Mouse (Mus musculus): ENCODE results near the gene Unc45a. TPM values are rescaled to one million over a fixed set of nuclear protein-coding genes. Genes with fewer than 3 reads are reported as not detected.

Gene Unc45a
- polyA plus RNA-seq, 1 experiment from 2014 or later, result 51.4 TPM

GRCm38 (mm10) chr7:80294764-80295648, 45.8 kb downstream of the Unc45a start:
- peak; percentile 28; the same call in 1 of the 2 replicates for ATAC-seq (ENCODE audit: insufficient number of reproducible peaks, low FRiP score, low TSS enrichment, low read depth)
- peaks cover 11% of the 10 kb centered on the region for H3K36me3 ChIP-seq
- 8% methylated on average over 37 of the region's 37 CpGs for WGBS

GRCm38 (mm10) chr7:80294062-80294763, 46.6 kb downstream of the Unc45a start, which contains the start of gene Prc1:
Prc1 (plus strand) TSS chr7:80294450.
- under 1% methylated on average over 52 of the region's 52 CpGs for WGBS
- ATAC-seq (ENCODE audit: insufficient number of reproducible peaks, low FRiP score, low TSS enrichment, low read depth), result peak; percentile 98
- peaks cover 10% of the 10 kb centered on the region for H3K36me3 ChIP-seq

More at GRCm38 (mm10) chr7:80294764-80295648, 45.8 kb downstream of the Unc45a start:
- Histone ChIP-seq H3K4me3 (peak overlapping the region; percentile 74), H3K9me3 (no peaks in the 10 kb centered on the region), H3K4me2 (peak overlapping the region; percentile 75), H3K27ac (peak overlapping the region; percentile 82), H3K4me1 (peaks cover 11% of the 10 kb centered on the region; the same call in 1 of the 2 replicates), H3K9ac (peak overlapping the region; percentile 39), H3K27me3 (no peaks in the 10 kb centered on the region)

GRCm38 (mm10) chr7:80287736-80288135, 53.1 kb downstream of the Unc45a start:
- WGBS, result 80% methylated on average over 10 of the region's 10 CpGs
- no peak overlapping the region for H3K4me3 ChIP-seq
- H3K27ac ChIP-seq, result no peak overlapping the region
- H3K36me3 ChIP-seq, result peaks cover 67% of the 10 kb centered on the region
- no peak overlapping the region for H3K4me2 ChIP-seq
- no peak overlapping the region for H3K9ac ChIP-seq
- H3K9me3 ChIP-seq, result no peaks in the 10 kb centered on the region
- H3K4me1 ChIP-seq, result no peaks in the 10 kb centered on the region
- ATAC-seq (ENCODE audit: insufficient number of reproducible peaks, low FRiP score, low TSS enrichment, low read depth), result no peak
- H3K27me3 ChIP-seq, result no peaks in the 10 kb centered on the region

More at GRCm38 (mm10) chr7:80294062-80294763, 46.6 kb downstream of the Unc45a start, which contains the start of gene Prc1:
- H3K27me3 ChIP-seq, result no peaks in the 10 kb centered on the region
- peak within 1 kb of the TSS; percentile 74 for H3K4me3 ChIP-seq
- H3K4me1 ChIP-seq, result peaks cover 11% of the 10 kb centered on the region; the same call in 1 of the 2 replicates
- H3K4me2 ChIP-seq, result peak within 1 kb of the TSS; percentile 75
- no peaks in the 10 kb centered on the region for H3K9me3 ChIP-seq
- H3K27ac ChIP-seq, result peak within 1 kb of the TSS; percentile 83
- H3K9ac ChIP-seq, result peak within 1 kb of the TSS; percentile 39

GRCm38 (mm10) chr7:80285725-80286124, 55.1 kb downstream of the Unc45a start:
- H3K36me3 ChIP-seq, result peaks cover 75% of the 10 kb centered on the region
- H3K4me2 ChIP-seq, result no peak overlapping the region
- no peaks in the 10 kb centered on the region for H3K4me1 ChIP-seq
- H3K4me3 ChIP-seq, result no peak overlapping the region
- H3K27me3 ChIP-seq, result no peaks in the 10 kb centered on the region
- no peak overlapping the region for H3K9ac ChIP-seq
- no peaks in the 10 kb centered on the region for H3K9me3 ChIP-seq
- WGBS, result 91% methylated on average over 6 of the region's 6 CpGs
- H3K27ac ChIP-seq, result no peak overlapping the region
- ATAC-seq (ENCODE audit: insufficient number of reproducible peaks, low FRiP score, low TSS enrichment, low read depth), result no peak

- 85% methylated on average over 5 of the region's 5 CpGs for WGBS
- H3K27me3 ChIP-seq, result no peaks in the 10 kb centered on the region
- no peaks in the 10 kb centered on the region for H3K4me1 ChIP-seq
- H3K27ac ChIP-seq, result no peak overlapping the region
- H3K9me3 ChIP-seq, result no peaks in the 10 kb centered on the region
- no peak overlapping the region for H3K4me2 ChIP-seq
- no peak overlapping the region for H3K4me3 ChIP-seq
- H3K9ac ChIP-seq, result no peak overlapping the region
- peaks cover 75% of the 10 kb centered on the region for H3K36me3 ChIP-seq
- no peak for ATAC-seq (ENCODE audit: insufficient number of reproducible peaks, low FRiP score, low TSS enrichment, low read depth)
Measured at GRCm38 (mm10) chr7:80284391-80284790, 56.4 kb downstream of the Unc45a start.

- Histone ChIP-seq H3K9me3 (no peaks in the 10 kb centered on the region), H3K4me3 (no peak overlapping the region), H3K4me1 (no peaks in the 10 kb centered on the region), H3K9ac (no peak overlapping the region), H3K27ac (no peak overlapping the region), H3K36me3 (peaks cover 78% of the 10 kb centered on the region), H3K27me3 (no peaks in the 10 kb centered on the region), H3K4me2 (no peak overlapping the region)
- WGBS, result 86% methylated on average over 3 of the region's 3 CpGs
- ATAC-seq (ENCODE audit: insufficient number of reproducible peaks, low FRiP score, low TSS enrichment, low read depth), result no peak
Measured at GRCm38 (mm10) chr7:80283226-80283918, 57.4 kb downstream of the Unc45a start.

GRCm38 (mm10) chr7:80281646-80282045, 59.2 kb downstream of the Unc45a start:
- Histone ChIP-seq H3K36me3 (peaks cover 78% of the 10 kb centered on the region), H3K9ac (no peak overlapping the region), H3K4me3 (no peak overlapping the region), H3K9me3 (no peaks in the 10 kb centered on the region), H3K27ac (no peak overlapping the region), H3K4me2 (no peak overlapping the region), H3K27me3 (no peaks in the 10 kb centered on the region), H3K4me1 (no peaks in the 10 kb centered on the region)
- WGBS, result 86% methylated on average over 3 of the region's 3 CpGs
- ATAC-seq (ENCODE audit: insufficient number of reproducible peaks, low FRiP score, low TSS enrichment, low read depth), result no peak

- no peaks in the 10 kb centered on the region for H3K4me1 ChIP-seq
- H3K36me3 ChIP-seq, result peaks cover 78% of the 10 kb centered on the region
- H3K9me3 ChIP-seq, result no peaks in the 10 kb centered on the region
- H3K4me3 ChIP-seq, result no peak overlapping the region
- no peak for ATAC-seq (ENCODE audit: insufficient number of reproducible peaks, low FRiP score, low TSS enrichment, low read depth)
- H3K4me2 ChIP-seq, result no peak overlapping the region
- H3K9ac ChIP-seq, result no peak overlapping the region
- H3K27ac ChIP-seq, result no peak overlapping the region
- WGBS, result 86% methylated on average over 2 of the region's 2 CpGs
- no peaks in the 10 kb centered on the region for H3K27me3 ChIP-seq
Measured at GRCm38 (mm10) chr7:80280998-80281397, 59.8 kb downstream of the Unc45a start.

GRCm38 (mm10) chr7:80280032-80280431, 60.8 kb downstream of the Unc45a start:
- H3K36me3 ChIP-seq, result peaks cover 75% of the 10 kb centered on the region
- H3K27me3 ChIP-seq, result no peaks in the 10 kb centered on the region
- no peak overlapping the region for H3K27ac ChIP-seq
- H3K4me3 ChIP-seq, result no peak overlapping the region
- no peak for ATAC-seq (ENCODE audit: insufficient number of reproducible peaks, low FRiP score, low TSS enrichment, low read depth)
- 79% methylated on average over 10 of the region's 10 CpGs for WGBS
- no peaks in the 10 kb centered on the region for H3K9me3 ChIP-seq
- H3K4me1 ChIP-seq, result no peaks in the 10 kb centered on the region
- H3K4me2 ChIP-seq, result no peak overlapping the region
- no peak overlapping the region for H3K9ac ChIP-seq

- Histone ChIP-seq H3K4me2 (no peak overlapping the region), H3K27me3 (no peaks in the 10 kb centered on the region), H3K9ac (no peak overlapping the region), H3K27ac (no peak overlapping the region), H3K36me3 (peaks cover 73% of the 10 kb centered on the region), H3K4me1 (no peaks in the 10 kb centered on the region), H3K4me3 (no peak overlapping the region), H3K9me3 (0 out of 2 replicates have a peak, but pooled peaks cover 4% of the 10 kb centered on the region)
- 97% methylated on average over 4 of the region's 4 CpGs for WGBS
- no peak for ATAC-seq (ENCODE audit: insufficient number of reproducible peaks, low FRiP score, low TSS enrichment, low read depth)
Measured at GRCm38 (mm10) chr7:80276374-80276773, 64.4 kb downstream of the Unc45a start.

All from limb, embryonic 15.5 days (tissue).